Mouse (Mus musculus) naive thymus-derived CD4-positive, alpha-beta T cell, adult 2 months (primary cell): ENCODE measurements around the gene Pigs.
A peak's percentile ranks its signal among the peaks of the same experiment; 100 is the strongest.

ENCODE experiments used
- DNase-seq: peaks from one replicate; pipeline ENCODE4 v3.0.0-alpha.2; 2011; ENCODE audit warnings: low read depth

Pigs gene

GRCm38 (mm10) chr11:78327634-78328511, at the start of gene Pigs:
Pigs (plus strand) TSS chr11:78328415.
- peak; percentile 95 for DNase-seq

GRCm38 (mm10) chr11:78278853-78279252, 49.4 kb upstream of the Pigs start:
- no peak for DNase-seq

- no peak for DNase-seq
These were observed 48.6 kb upstream of the Pigs start for GRCm38 (mm10) chr11:78279586-78279985.

GRCm38 (mm10) chr11:78289146-78289763, 39.0 kb upstream of the Pigs start:
- no peak for DNase-seq

- no peak for DNase-seq
These were observed 37.6 kb upstream of the Pigs start, which contains the start of gene BC030499 for GRCm38 (mm10) chr11:78290654-78291053. BC030499 (plus strand) TSS chr11:78290841.

GRCm38 (mm10) chr11:78294585-78294984, 33.6 kb upstream of the Pigs start:
- DNase-seq = no peak

- DNase-seq = no peak
These were observed 27.3 kb upstream of the Pigs start for GRCm38 (mm10) chr11:78300917-78301316.

- peak; percentile 93 for DNase-seq
These were observed 26.7 kb upstream of the Pigs start, which contains the start of gene Spag5 for GRCm38 (mm10) chr11:78301357-78302084. Spag5 (plus strand) TSS chr11:78301529.

- DNase-seq = no peak
These were observed 22.9 kb upstream of the Pigs start for GRCm38 (mm10) chr11:78305272-78305671.

GRCm38 (mm10) chr11:78310861-78311511, 17.2 kb upstream of the Pigs start:
- no peak for DNase-seq

GRCm38 (mm10) chr11:78313662-78314061, 14.6 kb upstream of the Pigs start:
- no peak for DNase-seq

GRCm38 (mm10) chr11:78318411-78318810, 9.8 kb upstream of the Pigs start:
- DNase-seq = no peak

GRCm38 (mm10) chr11:78322076-78322831, 6.0 kb upstream of the Pigs start:
- DNase-seq = no peak

GRCm38 (mm10) chr11:78322860-78323259, 5.4 kb upstream of the Pigs start, which contains the start of gene Aldoc:
Aldoc (plus strand) TSS chr11:78322968.
- peak; percentile 87 for DNase-seq

- DNase-seq = no peak
These were observed 4.0 kb upstream of the Pigs start for GRCm38 (mm10) chr11:78324000-78324785.

GRCm38 (mm10) chr11:78324965-78325364, 3.2 kb upstream of the Pigs start:
- no peak for DNase-seq

- no peak for DNase-seq
These were observed 1.0 kb upstream of the Pigs start for GRCm38 (mm10) chr11:78327215-78327614.

GRCm38 (mm10) chr11:78328512-78329056, 369 bp downstream of the Pigs start:
- DNase-seq = no peak

GRCm38 (mm10) chr11:78332676-78333075, 4.5 kb downstream of the Pigs start:
- no peak for DNase-seq

- DNase-seq = no peak
These were observed 5.8 kb downstream of the Pigs start for GRCm38 (mm10) chr11:78333992-78334391.
